Mouse (Mus musculus) intestine, postnatal 0 days (tissue): Measurements from ENCODE around the gene Nrp1. TPM values are rescaled to one million over a fixed set of nuclear protein-coding genes. Genes with fewer than 3 reads are reported as not detected.

ENCODE experiments used
- ATAC-seq: fragments of 200-750 bp; cut with Nextera tagmentation; 2 replicates; pipeline ENCODE4 v1.8.0; 2017; ENCODE audit warnings: mild to moderate bottlenecking, moderate TSS enrichment, moderate library complexity
- H3K27ac ChIP-seq: fragments of 300-500 bp; sonication (generic); 2 replicates; pipeline ENCODE4 v1.5.1; 2014; ENCODE audit warnings: mild to moderate bottlenecking, low read depth, low read length, moderate library complexity
- H3K27me3 ChIP-seq: fragments of 300-500 bp; sonication (generic); replicated peaks from 2 replicates; pipeline ENCODE4 v1.6.1; 2014; ENCODE audit warnings: low read length, mixed read lengths; ENCODE audit not compliant: control insufficient read depth, insufficient read depth
- H3K36me3 ChIP-seq: fragments of 300-500 bp; sonication (generic); 2 replicates; pipeline ENCODE4 v1.6.1; 2014; ENCODE audit warnings: mild to moderate bottlenecking, moderate library complexity; ENCODE audit not compliant: control insufficient read depth, insufficient read depth
- H3K4me1 ChIP-seq: fragments of 300-500 bp; sonication (generic); replicated peaks from 2 replicates; pipeline ENCODE4 v1.6.1; 2014; ENCODE audit warnings: antibody characterized with exemption, low read length, mixed read lengths; ENCODE audit not compliant: control insufficient read depth, insufficient read depth
- H3K4me2 ChIP-seq: fragments of 300-500 bp; sonication (generic); replicated peaks from 2 replicates; pipeline ENCODE4 v1.6.1; 2014; ENCODE audit warnings: low read depth, mild to moderate bottlenecking, moderate library complexity
- H3K4me3 ChIP-seq: fragments of 300-500 bp; sonication (generic); 2 replicates; pipeline ENCODE4 v1.5.1; 2014; ENCODE audit warnings: low read depth, low read length
- H3K9ac ChIP-seq: fragments of 300-500 bp; sonication (generic); 2 replicates; pipeline ENCODE4 v1.6.1; 2014; ENCODE audit warnings: mild to moderate bottlenecking, low read depth, low read length
- H3K9me3 ChIP-seq: fragments of 300-500 bp; sonication (generic); 2 replicates; pipeline ENCODE4 v1.6.1; 2016; ENCODE audit warnings: mixed run types; ENCODE audit not compliant: control insufficient read depth
- CTCF ChIP-seq: sonication (generic); IDR thresholded peaks from 2 replicates; pipeline ENCODE4 v1.5.1; 2016; ENCODE audit warnings: low read depth, mild to moderate bottlenecking, control low read depth, antibody characterized with exemption, moderate library complexity
- WGBS: fragments of 180-500 bp; shearing (Covaris S2); extraction: QIAGEN DNeasy Blood & Tissue Kit; methylation state at CpG from one replicate; pipeline ENCODE4 v1.1.7; 2014; 5-methylcytosine and 5-hydroxymethylcytosine counted together
- polyA plus RNA-seq: library from polyadenylated mRNA; unstranded; fragments of >200 nt; fragmentation: Nextera tagmentation; extraction: Ambion mirVana; gene quantifications from 2 replicates; pipeline ENCODE4 v1.2.1, GENCODE M21; 2015

The Nrp1 gene
- polyA plus RNA-seq, 1 experiment from 2014 or later: 15.7 TPM

DNA sequence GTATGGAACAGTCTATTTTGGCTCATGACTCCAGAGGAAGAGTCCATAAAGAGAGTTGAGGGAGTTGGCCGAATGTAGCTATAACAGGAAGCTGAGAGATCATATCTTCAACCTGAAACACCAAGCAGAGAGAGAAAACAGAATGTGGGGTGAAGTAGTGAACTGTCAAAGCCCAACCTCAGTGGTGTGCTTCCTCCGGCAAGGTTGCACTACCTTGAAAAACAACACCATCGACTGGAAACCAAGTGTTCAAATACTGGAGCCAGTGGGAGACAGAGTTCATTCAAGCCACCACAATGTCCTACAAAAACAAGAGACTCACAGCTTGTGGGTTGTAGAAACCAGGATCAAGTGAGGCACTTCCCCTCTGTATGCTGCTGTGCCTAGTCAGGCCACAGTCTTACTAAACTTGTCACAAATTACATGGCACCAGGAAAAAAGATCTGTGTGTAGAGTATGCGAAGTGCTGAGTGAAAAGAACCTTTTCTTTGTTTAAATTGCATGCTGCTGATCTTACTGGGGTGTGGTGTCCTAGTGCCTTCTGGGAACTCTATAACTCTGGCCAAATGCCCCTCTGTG, 32.9 kb downstream of the Nrp1 start:
- no peak for TF ChIP-seq CTCF
- 83% methylated on average over 4 of the region's 4 CpGs for WGBS
- H3K9ac ChIP-seq: no peak overlapping the region
- no peak for ATAC-seq
- H3K4me2 ChIP-seq: no peak overlapping the region
- no peaks in the 10 kb centered on the region for H3K36me3 ChIP-seq
- peaks cover 6% of the 10 kb centered on the region; the same call in 1 of the 2 replicates for H3K4me1 ChIP-seq
- no peaks in the 10 kb centered on the region for H3K9me3 ChIP-seq
- no peak overlapping the region for H3K27ac ChIP-seq
- no peak overlapping the region for H3K4me3 ChIP-seq
- H3K27me3 ChIP-seq: no peaks in the 10 kb centered on the region

DNA sequence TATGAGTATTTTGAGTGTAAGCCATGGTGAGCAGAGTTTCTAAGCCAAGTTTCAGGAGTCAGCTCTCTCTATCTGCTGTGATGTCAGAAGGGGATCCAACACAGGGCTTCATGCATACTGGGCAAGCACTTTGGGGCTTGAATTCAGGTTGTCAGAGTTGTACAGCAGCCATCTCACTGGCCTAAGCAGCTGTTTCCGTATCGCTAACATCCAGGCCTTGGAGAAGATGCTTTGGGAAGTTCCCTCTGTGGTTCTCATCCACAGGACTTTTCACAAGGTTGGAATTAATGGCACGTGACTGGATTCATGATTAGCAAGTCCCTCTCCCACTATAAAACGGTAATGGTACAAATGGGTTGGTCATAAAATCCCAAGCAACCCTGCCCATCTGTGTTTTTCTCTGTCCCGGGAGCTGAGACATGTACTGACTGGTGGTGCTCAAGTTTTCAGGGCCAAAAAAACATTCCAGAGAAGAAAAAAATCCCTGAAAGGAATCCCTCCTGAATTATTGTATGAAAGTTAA, 36.3 kb downstream of the Nrp1 start:
- Histone ChIP-seq H3K4me1 (peaks cover 6% of the 10 kb centered on the region; the same call in 1 of the 2 replicates), H3K9ac (no peak overlapping the region), H3K36me3 (no peaks in the 10 kb centered on the region), H3K27me3 (no peaks in the 10 kb centered on the region), H3K4me3 (no peak overlapping the region), H3K9me3 (no peaks in the 10 kb centered on the region), H3K27ac (no peak overlapping the region), H3K4me2 (no peak overlapping the region)
- no peak for TF ChIP-seq CTCF
- WGBS: 85% methylated on average over 5 of the region's 5 CpGs
- ATAC-seq: no peak

GRCm38 (mm10) chr8:128396968-128397367, 38.6 kb downstream of the Nrp1 start:
- ATAC-seq: no peak
- Histone ChIP-seq H3K4me3 (no peak overlapping the region), H3K4me1 (no peaks in the 10 kb centered on the region), H3K9me3 (no peaks in the 10 kb centered on the region), H3K27ac (no peak overlapping the region), H3K4me2 (no peak overlapping the region), H3K27me3 (no peaks in the 10 kb centered on the region), H3K9ac (no peak overlapping the region), H3K36me3 (no peaks in the 10 kb centered on the region)
- no peak for TF ChIP-seq CTCF
- 43% methylated on average over 7 of the region's 7 CpGs for WGBS

GRCm38 (mm10) chr8:128397441-128397840, 39.0 kb downstream of the Nrp1 start:
- Histone ChIP-seq H3K27me3 (no peaks in the 10 kb centered on the region), H3K36me3 (no peaks in the 10 kb centered on the region), H3K4me3 (no peak overlapping the region), H3K4me1 (no peaks in the 10 kb centered on the region), H3K9ac (no peak overlapping the region), H3K4me2 (no peak overlapping the region), H3K9me3 (no peaks in the 10 kb centered on the region), H3K27ac (no peak overlapping the region)
- ATAC-seq: no peak
- 60% methylated on average over 3 of the region's 3 CpGs for WGBS
- no peak for TF ChIP-seq CTCF

- H3K27ac ChIP-seq: no peak overlapping the region
- WGBS: 86% methylated on average over 11 of the region's 11 CpGs
- no peaks in the 10 kb centered on the region for H3K9me3 ChIP-seq
- no peak overlapping the region for H3K4me2 ChIP-seq
- no peak overlapping the region for H3K4me3 ChIP-seq
- no peak for TF ChIP-seq CTCF
- no peaks in the 10 kb centered on the region for H3K36me3 ChIP-seq
- no peak for ATAC-seq
- no peaks in the 10 kb centered on the region for H3K4me1 ChIP-seq
- no peak overlapping the region for H3K9ac ChIP-seq
- H3K27me3 ChIP-seq: no peaks in the 10 kb centered on the region
These were observed 40.2 kb downstream of the Nrp1 start for GRCm38 (mm10) chr8:128398472-128399091.

- H3K9ac ChIP-seq: no peak overlapping the region
- no peak for ATAC-seq
- H3K27ac ChIP-seq: no peak overlapping the region
- 73% methylated on average over 5 of the region's 5 CpGs for WGBS
- H3K9me3 ChIP-seq: no peaks in the 10 kb centered on the region
- no peak for TF ChIP-seq CTCF
- H3K4me2 ChIP-seq: no peak overlapping the region
- no peaks in the 10 kb centered on the region for H3K36me3 ChIP-seq
- H3K27me3 ChIP-seq: no peaks in the 10 kb centered on the region
- no peaks in the 10 kb centered on the region for H3K4me1 ChIP-seq
- no peak overlapping the region for H3K4me3 ChIP-seq
These were observed 41.9 kb downstream of the Nrp1 start for GRCm38 (mm10) chr8:128400286-128400685.
